Mouse (Mus musculus) liver, postnatal 0 days (tissue): ENCODE measurements around the gene Mgp. TPM values are rescaled to one million over a fixed set of nuclear protein-coding genes. Genes with fewer than 3 reads are reported as not detected.

ENCODE experiments used
- ATAC-seq: fragments of 200-750 bp; cut with Nextera tagmentation; 2 replicates; pipeline ENCODE4 v1.8.0; 2017; ENCODE audit warnings: mild to moderate bottlenecking, moderate library complexity
- DNase-seq: peaks from one replicate; pipeline ENCODE4 v3.0.0-alpha.2; 2016
- H3K27ac ChIP-seq: fragments of 300-500 bp; sonication (generic); 2 replicates; pipeline ENCODE4 v1.5.1; 2014; ENCODE audit warnings: antibody characterized with exemption, moderate library complexity, mild to moderate bottlenecking, low read depth
- H3K27me3 ChIP-seq: fragments of 300-500 bp; sonication (generic); 2 replicates; pipeline ENCODE4 v1.6.1; 2014; ENCODE audit warnings: low read length, control low read depth, mixed read lengths; ENCODE audit not compliant: insufficient read depth
- H3K36me3 ChIP-seq: fragments of 300-500 bp; sonication (generic); replicated peaks from 2 replicates; pipeline ENCODE4 v1.6.1; 2014; ENCODE audit warnings: mild to moderate bottlenecking, control low read depth, low read length, moderate library complexity, mixed read lengths; ENCODE audit not compliant: insufficient read depth
- H3K4me1 ChIP-seq: fragments of 300-500 bp; sonication (generic); 2 replicates; pipeline ENCODE4 v1.6.1; 2014; ENCODE audit warnings: antibody characterized with exemption, mild to moderate bottlenecking, control low read depth; ENCODE audit not compliant: insufficient read depth
- H3K4me2 ChIP-seq: fragments of 300-500 bp; sonication (generic); 2 replicates; pipeline ENCODE4 v1.6.1; 2014; ENCODE audit warnings: low read depth, mild to moderate bottlenecking, low read length, moderate library complexity, mixed read lengths
- H3K4me3 ChIP-seq: fragments of 300-500 bp; sonication (generic); 2 replicates; pipeline ENCODE4 v1.5.1; 2014; ENCODE audit warnings: low read depth, low read length
- H3K9ac ChIP-seq: fragments of 300-500 bp; sonication (generic); replicated peaks from 2 replicates; pipeline ENCODE4 v1.6.1; 2014; ENCODE audit warnings: mild to moderate bottlenecking, moderate library complexity
- H3K9me3 ChIP-seq: fragments of 300-500 bp; sonication (generic); 2 replicates; pipeline ENCODE4 v1.6.1; 2016; ENCODE audit warnings: mild to moderate bottlenecking, control low read depth, low read length, mixed read lengths
- CTCF ChIP-seq: sonication (generic); IDR thresholded peaks from 2 replicates; pipeline ENCODE4 v1.5.1; 2016; ENCODE audit warnings: antibody characterized with exemption, low read depth
- EP300 ChIP-seq: IDR thresholded peaks from 2 replicates; pipeline ENCODE4 v1.6.1; 2016; ENCODE audit warnings: antibody characterized with exemption, low read depth, mild to moderate bottlenecking
- WGBS: fragments of 180-500 bp; shearing (Covaris S2); extraction: QIAGEN DNeasy Blood & Tissue Kit; methylation state at CpG from one replicate; pipeline ENCODE4 v1.1.7; 2014; ENCODE audit not compliant: insufficient replicate concordance; 5-methylcytosine and 5-hydroxymethylcytosine counted together
- polyA plus RNA-seq: library from polyadenylated mRNA; unstranded; fragments of >200 nt; fragmentation: Nextera tagmentation; extraction: Ambion mirVana; gene quantifications from 2 replicates; pipeline ENCODE4 v1.2.1, GENCODE M21; 2015

Mgp gene
- polyA plus RNA-seq, 1 experiment from 2014 or later = 4.5 TPM

GRCm38 (mm10) chr6:136852348-136852747 is 23.3 kb downstream of the Mgp start:
- ATAC-seq (no peak), DNase-seq (no peak)
- Histone ChIP-seq H3K9ac (no peak overlapping the region), H3K36me3 (peaks cover 22% of the 10 kb centered on the region), H3K4me2 (0 out of 2 replicates have a peak overlapping the region, but pooled peaks have one; percentile 39), H3K4me3 (no peak overlapping the region), H3K27me3 (no peaks in the 10 kb centered on the region), H3K9me3 (no peaks in the 10 kb centered on the region), H3K27ac (peak overlapping the region; percentile 31; the same call in 1 of the 2 replicates), H3K4me1 (peaks cover 25% of the 10 kb centered on the region)
- WGBS = 68% methylated on average over 4 of the region's 4 CpGs
- no peak for TF ChIP-seq CTCF
- no peak for TF ChIP-seq EP300

GRCm38 (mm10) chr6:136850267-136850666 is 25.4 kb downstream of the Mgp start:
- no peak overlapping the region for H3K9ac ChIP-seq
- H3K4me3 ChIP-seq = no peak overlapping the region
- TF ChIP-seq CTCF = no peak
- TF ChIP-seq EP300 = no peak
- H3K4me1 ChIP-seq = peaks cover 22% of the 10 kb centered on the region
- WGBS = 60% methylated on average over 6 of the region's 6 CpGs
- H3K4me2 ChIP-seq = no peak overlapping the region
- H3K9me3 ChIP-seq = no peaks in the 10 kb centered on the region
- ATAC-seq = 0 out of 2 replicates have a peak, but pooled peaks have one; percentile 9
- peaks cover 28% of the 10 kb centered on the region for H3K36me3 ChIP-seq
- no peaks in the 10 kb centered on the region for H3K27me3 ChIP-seq
- no peak for DNase-seq
- H3K27ac ChIP-seq = 0 out of 2 replicates have a peak overlapping the region, but pooled peaks have one; percentile 29

GRCm38 (mm10) chr6:136848971-136849370 is 26.7 kb downstream of the Mgp start:
- H3K36me3 ChIP-seq = peaks cover 28% of the 10 kb centered on the region
- no peak overlapping the region for H3K9ac ChIP-seq
- TF ChIP-seq EP300 (no peak), CTCF (no peak)
- H3K4me2 ChIP-seq = no peak overlapping the region
- ATAC-seq = no peak
- no peak overlapping the region for H3K4me3 ChIP-seq
- no peaks in the 10 kb centered on the region for H3K27me3 ChIP-seq
- 0 out of 2 replicates have a peak overlapping the region, but pooled peaks have one; percentile 36 for H3K27ac ChIP-seq
- peaks cover 21% of the 10 kb centered on the region for H3K4me1 ChIP-seq
- 87% methylated on average over 5 of the region's 5 CpGs for WGBS
- DNase-seq = no peak
- H3K9me3 ChIP-seq = no peaks in the 10 kb centered on the region

- Histone ChIP-seq H3K4me2 (peak overlapping the region; percentile 19), H3K9ac (no peak overlapping the region), H3K4me1 (peaks cover 21% of the 10 kb centered on the region), H3K4me3 (no peak overlapping the region), H3K27ac (0 out of 2 replicates have a peak overlapping the region, but pooled peaks have one; percentile 36), H3K36me3 (peaks cover 28% of the 10 kb centered on the region), H3K27me3 (no peaks in the 10 kb centered on the region), H3K9me3 (no peaks in the 10 kb centered on the region)
- DNase-seq (no peak), ATAC-seq (peak; percentile 59)
- WGBS = 53% methylated on average over 8 of the region's 8 CpGs
- TF ChIP-seq EP300 (peak; percentile 54; the same call in 1 of the 2 replicates), CTCF (no peak)
Measured at GRCm38 (mm10) chr6:136848399-136848798, 27.2 kb downstream of the Mgp start.

- TF ChIP-seq EP300 = no peak
- peak; percentile 93 for TF ChIP-seq CTCF
- Histone ChIP-seq H3K4me3 (no peak overlapping the region), H3K36me3 (peaks cover 28% of the 10 kb centered on the region), H3K27me3 (no peaks in the 10 kb centered on the region), H3K4me2 (peak overlapping the region; percentile 19), H3K4me1 (peaks cover 21% of the 10 kb centered on the region), H3K9me3 (no peaks in the 10 kb centered on the region), H3K9ac (no peak overlapping the region), H3K27ac (no peak overlapping the region)
- 11% methylated on average over 2 of the region's 2 CpGs for WGBS
- peak; percentile 86 for DNase-seq
- peak; percentile 81 for ATAC-seq
Measured at GRCm38 (mm10) chr6:136847790-136848189, 27.8 kb downstream of the Mgp start.

GRCm38 (mm10) chr6:136847267-136847666 is 28.4 kb downstream of the Mgp start:
- Histone ChIP-seq H3K27me3 (no peaks in the 10 kb centered on the region), H3K4me1 (peaks cover 18% of the 10 kb centered on the region), H3K4me2 (no peak overlapping the region), H3K27ac (no peak overlapping the region), H3K9me3 (no peaks in the 10 kb centered on the region), H3K4me3 (no peak overlapping the region), H3K9ac (no peak overlapping the region), H3K36me3 (peaks cover 24% of the 10 kb centered on the region)
- ATAC-seq = no peak
- no peak for DNase-seq
- WGBS = 92% methylated on average over 3 of the region's 3 CpGs
- TF ChIP-seq CTCF = no peak
- no peak for TF ChIP-seq EP300
